Mouse (Mus musculus): ENCODE measurements around the gene Hoxb8. TPM values are rescaled to one million over a fixed set of nuclear protein-coding genes. Genes with fewer than 3 reads are reported as not detected.

The Hoxb8 gene
- polyA plus RNA-seq, 1 experiment from 2014 or later, result not detected

GRCm38 (mm10) chr11:96323154-96323553 is 41.4 kb downstream of the Hoxb8 start, which contains the start of gene Hoxb3:
Hoxb3 (plus strand) TSS chr11:96323326.
- Histone ChIP-seq H3K4me2 (no peak within 1 kb of the TSS), H3K9ac (no peak within 1 kb of the TSS), H3K9me3 (replicated peaks) (no peaks in the 10 kb centered on the region), H3K36me3 (no peaks in the 10 kb centered on the region), H3K27ac (no peak within 1 kb of the TSS), H3K4me3 (replicated peaks) (no peak within 1 kb of the TSS), H3K27me3 (peaks cover 98% of the 10 kb centered on the region), H3K4me1 (replicated peaks) (no peaks in the 10 kb centered on the region)
- ATAC-seq (ENCODE audit: low read depth) (no peak), DNase-seq (no peak)
- 52% methylated on average over 10 of the region's 10 CpGs for WGBS (ENCODE audit: insufficient replicate concordance)

DNA sequence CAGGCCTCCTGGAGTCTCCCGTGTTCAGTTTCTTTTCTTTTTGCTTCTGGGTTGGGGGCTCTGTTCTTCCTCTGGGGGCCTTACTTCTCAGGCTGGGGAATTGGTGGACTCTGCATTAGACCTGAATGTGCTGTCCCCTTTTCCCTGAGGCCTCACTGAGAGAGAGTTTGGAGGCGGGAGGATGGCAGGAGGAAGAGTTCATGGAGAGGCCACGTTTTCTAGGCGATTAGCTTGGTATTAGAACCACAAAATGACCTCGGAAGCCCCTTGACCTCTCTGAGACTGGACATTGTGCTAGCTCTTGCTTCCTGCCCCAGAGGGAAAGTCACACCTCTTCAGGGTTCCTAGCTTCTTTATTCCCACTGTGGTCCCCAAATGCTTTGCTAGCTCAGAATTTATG is 42.4 kb downstream of the Hoxb8 start:
- H3K4me1 ChIP-seq (replicated peaks), result no peaks in the 10 kb centered on the region
- no peak overlapping the region for H3K9ac ChIP-seq
- WGBS (ENCODE audit: insufficient replicate concordance), result 18% methylated on average over 5 of the region's 5 CpGs
- no peak overlapping the region for H3K4me3 ChIP-seq (replicated peaks)
- H3K4me2 ChIP-seq, result no peak overlapping the region
- H3K27ac ChIP-seq, result no peak overlapping the region; the same call in 1 of the 2 replicates
- H3K27me3 ChIP-seq, result peaks cover 98% of the 10 kb centered on the region
- H3K9me3 ChIP-seq (replicated peaks), result no peaks in the 10 kb centered on the region
- ATAC-seq (ENCODE audit: low read depth) (no peak), DNase-seq (no peak)
- H3K36me3 ChIP-seq, result no peaks in the 10 kb centered on the region

DNA sequence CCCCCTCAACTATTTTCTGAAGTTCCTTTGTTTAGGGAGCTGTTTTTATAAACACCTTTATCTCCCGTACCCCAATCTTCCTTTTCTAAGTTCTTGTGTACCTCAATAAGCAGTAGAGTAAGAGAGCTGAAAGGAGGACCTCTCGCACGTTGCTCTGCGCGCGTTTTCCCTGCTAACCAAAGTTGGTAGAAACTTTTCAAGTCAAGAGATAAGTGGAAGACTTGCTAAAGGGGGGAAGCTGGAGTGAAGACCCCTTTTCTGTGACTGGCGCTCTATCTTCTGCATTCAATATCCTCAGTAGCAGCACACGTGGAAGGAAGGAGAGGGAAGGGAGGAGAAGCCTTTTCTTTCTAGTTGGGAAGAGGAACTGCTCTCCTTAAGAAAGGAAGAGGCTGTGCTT is 43.3 kb downstream of the Hoxb8 start:
- ATAC-seq (ENCODE audit: low read depth), result no peak
- H3K27ac ChIP-seq, result no peak overlapping the region
- H3K4me3 ChIP-seq (replicated peaks), result no peak overlapping the region
- WGBS (ENCODE audit: insufficient replicate concordance), result 28% methylated on average over 8 of the region's 8 CpGs
- H3K27me3 ChIP-seq, result peaks cover 96% of the 10 kb centered on the region
- no peaks in the 10 kb centered on the region for H3K9me3 ChIP-seq (replicated peaks)
- H3K36me3 ChIP-seq, result no peaks in the 10 kb centered on the region
- no peak overlapping the region for H3K9ac ChIP-seq
- H3K4me1 ChIP-seq (replicated peaks), result no peaks in the 10 kb centered on the region
- H3K4me2 ChIP-seq, result no peak overlapping the region
- no peak for DNase-seq

DNA sequence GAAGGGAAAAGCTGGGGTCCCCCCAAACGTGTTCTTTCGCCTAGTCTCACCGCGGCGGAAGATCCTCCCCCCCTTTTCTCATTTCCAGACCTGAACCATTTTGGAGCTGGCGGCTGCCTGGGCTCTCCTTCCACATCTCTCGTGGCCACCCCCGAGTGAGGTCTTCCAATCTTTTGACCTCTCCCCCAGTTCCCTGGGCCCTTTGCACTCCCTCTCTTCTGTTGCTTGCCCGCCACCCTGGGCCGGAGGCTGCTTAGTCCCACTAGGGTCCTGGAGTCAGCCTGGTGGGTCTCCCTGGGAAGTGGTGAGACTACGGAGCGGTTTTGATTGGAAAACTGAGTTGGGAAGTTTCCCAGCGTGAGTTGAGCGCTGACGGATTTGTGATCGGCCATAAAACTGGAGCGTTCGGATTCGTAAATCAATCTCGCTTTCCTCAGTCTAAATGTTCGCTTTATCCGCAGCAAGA is 44.1 kb downstream of the Hoxb8 start:
- DNase-seq (no peak), ATAC-seq (ENCODE audit: low read depth) (no peak)
- H3K36me3 ChIP-seq, result no peaks in the 10 kb centered on the region
- no peak overlapping the region for H3K27ac ChIP-seq
- WGBS (ENCODE audit: insufficient replicate concordance), result 42% methylated on average over 22 of the region's 22 CpGs
- no peak overlapping the region for H3K4me3 ChIP-seq (replicated peaks)
- no peaks in the 10 kb centered on the region for H3K4me1 ChIP-seq (replicated peaks)
- H3K4me2 ChIP-seq, result peak overlapping the region; percentile 23; the same call in 1 of the 2 replicates
- H3K9me3 ChIP-seq (replicated peaks), result no peaks in the 10 kb centered on the region
- 0 out of 2 replicates have a peak overlapping the region, but pooled peaks have one; percentile 13 for H3K9ac ChIP-seq
- peaks cover 96% of the 10 kb centered on the region for H3K27me3 ChIP-seq

DNA sequence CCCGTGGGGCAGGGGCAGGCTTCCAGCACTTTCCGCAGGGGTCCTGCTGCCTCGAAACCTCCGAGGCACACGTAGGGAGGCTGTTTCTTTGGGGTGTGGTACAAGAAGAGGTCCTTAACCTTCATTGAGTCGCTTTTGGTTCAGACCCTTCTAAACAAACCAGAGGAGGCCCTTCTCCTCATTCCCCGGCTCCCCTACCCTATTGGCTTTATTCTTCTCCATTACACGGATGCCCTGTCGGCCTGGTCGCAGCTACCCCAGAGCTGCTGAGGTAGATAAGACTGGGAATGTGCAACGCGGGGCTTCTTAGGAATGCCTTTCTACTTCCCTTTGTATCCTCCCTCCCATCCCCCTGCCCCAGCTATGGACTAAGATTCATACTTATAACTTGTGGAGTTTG is 45.0 kb downstream of the Hoxb8 start:
- no peak overlapping the region for H3K4me2 ChIP-seq
- 0 out of 2 replicates have a peak, but pooled peaks cover under 1% of the 10 kb centered on the region for H3K4me1 ChIP-seq (replicated peaks)
- H3K4me3 ChIP-seq (replicated peaks), result no peak overlapping the region
- WGBS (ENCODE audit: insufficient replicate concordance), result 33% methylated on average over 12 of the region's 12 CpGs
- H3K36me3 ChIP-seq, result no peaks in the 10 kb centered on the region
- H3K9me3 ChIP-seq (replicated peaks), result no peaks in the 10 kb centered on the region
- H3K27me3 ChIP-seq, result peaks cover 97% of the 10 kb centered on the region
- H3K9ac ChIP-seq, result no peak overlapping the region
- ATAC-seq (ENCODE audit: low read depth) (no peak), DNase-seq (no peak)
- no peak overlapping the region for H3K27ac ChIP-seq

DNA sequence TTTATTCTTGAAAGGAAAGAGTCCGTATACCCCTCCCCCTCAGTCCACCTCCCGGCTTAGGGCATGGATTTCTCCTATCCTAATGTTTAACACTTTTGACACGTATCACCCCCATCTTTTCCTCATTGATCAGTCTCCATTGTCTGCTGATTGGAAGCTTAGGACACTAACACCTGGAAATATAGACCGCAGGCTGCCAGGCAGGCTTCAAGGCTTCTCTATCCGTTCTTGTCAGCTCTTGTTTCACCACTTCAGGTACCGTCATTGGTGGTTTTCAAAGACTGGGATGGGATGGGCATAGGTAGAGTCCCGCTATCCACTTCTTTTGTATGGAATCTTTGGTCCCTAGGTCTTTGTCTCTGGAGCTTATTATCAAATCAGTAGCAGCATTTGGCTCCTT is 45.4 kb downstream of the Hoxb8 start:
- no peak for ATAC-seq (ENCODE audit: low read depth)
- DNase-seq, result no peak
- H3K36me3 ChIP-seq, result no peaks in the 10 kb centered on the region
- 43% methylated on average over 7 of the region's 7 CpGs for WGBS (ENCODE audit: insufficient replicate concordance)
- H3K4me3 ChIP-seq (replicated peaks), result no peak overlapping the region
- 0 out of 2 replicates have a peak, but pooled peaks cover 4% of the 10 kb centered on the region for H3K4me1 ChIP-seq (replicated peaks)
- no peak overlapping the region for H3K27ac ChIP-seq
- H3K9me3 ChIP-seq (replicated peaks), result no peaks in the 10 kb centered on the region
- no peak overlapping the region for H3K4me2 ChIP-seq
- H3K27me3 ChIP-seq, result peaks cover 97% of the 10 kb centered on the region
- H3K9ac ChIP-seq, result no peak overlapping the region

GRCm38 (mm10) chr11:96327750-96328149 is 46.0 kb downstream of the Hoxb8 start:
- ATAC-seq (ENCODE audit: low read depth) (no peak), DNase-seq (no peak)
- Histone ChIP-seq H3K4me3 (replicated peaks) (no peak overlapping the region), H3K4me1 (replicated peaks) (0 out of 2 replicates have a peak, but pooled peaks cover 4% of the 10 kb centered on the region), H3K36me3 (no peaks in the 10 kb centered on the region), H3K4me2 (no peak overlapping the region), H3K9ac (no peak overlapping the region), H3K27me3 (peaks cover 97% of the 10 kb centered on the region), H3K27ac (no peak overlapping the region), H3K9me3 (replicated peaks) (no peaks in the 10 kb centered on the region)
- 36% methylated on average over 5 of the region's 5 CpGs for WGBS (ENCODE audit: insufficient replicate concordance)

DNA sequence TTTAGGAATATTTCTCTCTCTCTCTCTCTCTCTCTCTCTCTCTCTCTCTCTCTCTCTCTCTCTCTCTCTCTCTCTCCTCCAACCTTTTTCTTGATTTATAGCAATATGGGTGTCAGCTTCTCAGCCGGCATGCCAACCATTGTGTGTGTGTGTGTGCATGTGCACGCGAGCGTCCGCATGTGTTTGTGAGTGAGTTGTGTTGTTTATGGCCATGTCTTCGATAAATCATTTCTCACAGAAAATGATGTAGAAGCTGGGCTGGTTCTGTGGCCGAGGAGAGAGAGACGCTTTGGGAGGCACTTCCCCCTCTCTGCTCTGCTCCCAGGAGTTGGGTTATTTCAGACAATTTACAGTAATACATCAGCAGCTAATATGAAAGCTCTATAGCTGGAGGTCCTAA is 46.9 kb downstream of the Hoxb8 start:
- DNase-seq, result no peak
- Histone ChIP-seq H3K27ac (no peak overlapping the region), H3K4me1 (replicated peaks) (0 out of 2 replicates have a peak, but pooled peaks cover 4% of the 10 kb centered on the region), H3K4me2 (no peak overlapping the region), H3K9ac (no peak overlapping the region), H3K36me3 (no peaks in the 10 kb centered on the region), H3K4me3 (replicated peaks) (no peak overlapping the region), H3K9me3 (replicated peaks) (no peaks in the 10 kb centered on the region), H3K27me3 (peaks cover 97% of the 10 kb centered on the region)
- ATAC-seq (ENCODE audit: low read depth), result no peak
- 33% methylated on average over 8 of the region's 8 CpGs for WGBS (ENCODE audit: insufficient replicate concordance)

GRCm38 (mm10) chr11:96332105-96332504 is 50.4 kb downstream of the Hoxb8 start:
- DNase-seq, result no peak
- no peak for ATAC-seq (ENCODE audit: low read depth)
- Histone ChIP-seq H3K36me3 (no peaks in the 10 kb centered on the region), H3K27me3 (peaks cover 98% of the 10 kb centered on the region), H3K4me2 (no peak overlapping the region; the same call in 1 of the 2 replicates), H3K9me3 (replicated peaks) (no peaks in the 10 kb centered on the region), H3K27ac (no peak overlapping the region), H3K9ac (no peak overlapping the region), H3K4me3 (replicated peaks) (no peak overlapping the region), H3K4me1 (replicated peaks) (0 out of 2 replicates have a peak, but pooled peaks cover 4% of the 10 kb centered on the region)
- WGBS (ENCODE audit: insufficient replicate concordance), result 10% methylated on average over 8 of the region's 8 CpGs

DNA sequence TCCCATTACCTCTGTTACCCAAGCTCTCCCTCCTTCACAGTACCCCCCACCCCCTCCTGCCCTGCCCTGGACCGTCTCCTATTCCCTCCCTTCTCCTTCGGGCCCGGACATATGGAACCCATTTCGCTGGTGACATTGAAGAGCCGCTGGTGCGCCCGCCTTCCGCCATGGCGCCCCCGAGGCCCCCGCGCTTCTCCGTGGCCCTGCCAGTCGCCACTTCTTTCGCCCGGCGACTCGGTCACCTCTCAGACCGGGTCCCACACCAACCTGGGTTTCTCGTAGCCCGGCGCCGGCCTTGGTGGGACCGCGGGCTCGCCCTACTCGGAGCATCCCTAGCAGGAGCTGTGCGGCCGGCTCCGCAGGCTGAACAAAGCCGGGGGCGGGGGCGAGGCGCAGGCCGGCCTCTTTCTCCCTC is 50.9 kb downstream of the Hoxb8 start:
- Histone ChIP-seq H3K4me1 (replicated peaks) (0 out of 2 replicates have a peak, but pooled peaks cover 4% of the 10 kb centered on the region), H3K9ac (no peak overlapping the region; the same call in 1 of the 2 replicates)
- 10% methylated on average over 35 of the region's 35 CpGs for WGBS (ENCODE audit: insufficient replicate concordance)

GRCm38 (mm10) chr11:96333241-96334001 is 51.7 kb downstream of the Hoxb8 start:
- ATAC-seq (ENCODE audit: low read depth), result no peak
- no peaks in the 10 kb centered on the region for H3K36me3 ChIP-seq
- H3K4me3 ChIP-seq (replicated peaks), result peak overlapping the region; percentile 27; the same call in 1 of the 2 replicates
- no peaks in the 10 kb centered on the region for H3K9me3 ChIP-seq (replicated peaks)
- H3K27me3 ChIP-seq, result peaks cover 98% of the 10 kb centered on the region
- H3K4me1 ChIP-seq (replicated peaks), result 0 out of 2 replicates have a peak, but pooled peaks cover 4% of the 10 kb centered on the region
- 0 out of 2 replicates have a peak overlapping the region, but pooled peaks have one; percentile 9 for H3K9ac ChIP-seq
- peak overlapping the region; percentile 21; the same call in 1 of the 2 replicates for H3K27ac ChIP-seq
- 33% methylated on average over 17 of the region's 17 CpGs for WGBS (ENCODE audit: insufficient replicate concordance)
- peak overlapping the region; percentile 41 for H3K4me2 ChIP-seq
- no peak for DNase-seq

More for the DNA sequence above, 50.9 kb downstream of the Hoxb8 start:
- H3K9me3 ChIP-seq (replicated peaks), result no peaks in the 10 kb centered on the region
- DNase-seq, result no peak
- no peaks in the 10 kb centered on the region for H3K36me3 ChIP-seq
- H3K4me2 ChIP-seq, result peak overlapping the region; percentile 41
- H3K27me3 ChIP-seq, result peaks cover 98% of the 10 kb centered on the region
- no peak for ATAC-seq (ENCODE audit: low read depth)
- H3K4me3 ChIP-seq (replicated peaks), result peak overlapping the region; percentile 27
- 0 out of 2 replicates have a peak overlapping the region, but pooled peaks have one; percentile 21 for H3K27ac ChIP-seq

All from liver, embryonic 13.5 days (tissue).